Mouse (Mus musculus) C2C12 (cell line): ENCODE data around the gene Ndufa7. TPM values are rescaled to one million over a fixed set of nuclear protein-coding genes. Genes with fewer than 3 reads are reported as not detected.

Source experiments
- H3K27me3 ChIP-seq: one replicate; pipeline ENCODE4 v1.6.1; 2011; ENCODE audit not compliant: control insufficient read depth, insufficient read depth, insufficient read length
- H3K36me3 ChIP-seq: one replicate; pipeline ENCODE4 v1.6.1; 2011; ENCODE audit not compliant: control insufficient read depth, insufficient read depth
- H3K4me3 ChIP-seq: one replicate; pipeline ENCODE4 v1.5.1; 2011; ENCODE audit warnings: mild to moderate bottlenecking, control low read depth; ENCODE audit not compliant: poor library complexity, insufficient read depth, severe bottlenecking
- H3K79me2 ChIP-seq: one replicate; pipeline ENCODE4 v1.6.1; 2011; ENCODE audit not compliant: control insufficient read depth, insufficient read depth
- H3K79me3 ChIP-seq: one replicate; pipeline ENCODE4 v1.6.1; 2011; ENCODE audit warnings: low read depth, control low read depth
- H3ac ChIP-seq: one replicate; pipeline ENCODE3; 2011; ENCODE audit warnings: low read depth; ENCODE audit not compliant: control insufficient read depth, insufficient read length
- CEBPB ChIP-seq: IDR thresholded peaks from one replicate; pipeline ENCODE4 v1.6.1; 2011; ENCODE audit warnings: low read depth, mild to moderate bottlenecking, control low read depth, moderate library complexity
- CTCF ChIP-seq: IDR thresholded peaks from one replicate; pipeline ENCODE4 v1.5.1; 2011; ENCODE audit not compliant: control insufficient read depth, insufficient read depth, insufficient read length
- FOSL1 ChIP-seq: IDR thresholded peaks from one replicate; pipeline ENCODE4 v1.8.0; 2011; ENCODE audit warnings: mild to moderate bottlenecking, low read length; ENCODE audit not compliant: poor library complexity, insufficient read depth, severe bottlenecking
- MAX ChIP-seq: IDR thresholded peaks from one replicate; pipeline ENCODE4 v1.6.1; 2011; ENCODE audit warnings: mild to moderate bottlenecking, control low read depth
- MYOD1 ChIP-seq: IDR thresholded peaks from one replicate; pipeline ENCODE4 v1.6.1; 2011; ENCODE audit warnings: low read depth; ENCODE audit not compliant: control insufficient read depth, insufficient read length
- MYOG ChIP-seq: IDR thresholded peaks from one replicate; pipeline ENCODE4 v1.6.1; 2011; ENCODE audit not compliant: control insufficient read depth, insufficient read length; ENCODE audit errors: extremely low read depth
- USF1 ChIP-seq: IDR thresholded peaks from one replicate; pipeline ENCODE4 v1.6.1; 2011; ENCODE audit warnings: low read depth, mild to moderate bottlenecking, control low read depth, moderate library complexity
- long read RNA-seq, 2 experiments: library from polyadenylated mRNA; unstranded; transcript quantifications; one replicate each; pipeline ENCODE4 v2.0.0; 2019 to 2020
- polyA plus RNA-seq: library from polyadenylated mRNA; unstranded; fragments of >200 nt; fragmentation: generic; extraction: Trizol; gene quantifications from one replicate; pipeline ENCODE4 v1.2.1, GENCODE M21; 2012; ENCODE audit warnings: missing spikeins

The Ndufa7 gene
- polyA plus RNA-seq: 493 TPM
- long read RNA-seq, experiment 1, transcript Ndufa7-201 (4 exons, 528 nt): major isoform, 221 of 254 reads
- long read RNA-seq, experiment 1, transcript Ndufa7-202 (3 exons, 438 nt): minor isoform, 23 of 254 reads
- long read RNA-seq, experiment 1, partial matches to known transcripts: 0 of 254 reads
- long read RNA-seq, experiment 1, other reads (novel, unspliced or antisense): 6 of 254 reads
- long read RNA-seq, experiment 2, transcript Ndufa7-201 (4 exons, 528 nt): major isoform, 19 of 22 reads
- long read RNA-seq, experiment 2, partial matches to known transcripts: 0 of 22 reads
- long read RNA-seq, experiment 2, other reads (novel, unspliced or antisense): 0 of 22 reads

DNA sequence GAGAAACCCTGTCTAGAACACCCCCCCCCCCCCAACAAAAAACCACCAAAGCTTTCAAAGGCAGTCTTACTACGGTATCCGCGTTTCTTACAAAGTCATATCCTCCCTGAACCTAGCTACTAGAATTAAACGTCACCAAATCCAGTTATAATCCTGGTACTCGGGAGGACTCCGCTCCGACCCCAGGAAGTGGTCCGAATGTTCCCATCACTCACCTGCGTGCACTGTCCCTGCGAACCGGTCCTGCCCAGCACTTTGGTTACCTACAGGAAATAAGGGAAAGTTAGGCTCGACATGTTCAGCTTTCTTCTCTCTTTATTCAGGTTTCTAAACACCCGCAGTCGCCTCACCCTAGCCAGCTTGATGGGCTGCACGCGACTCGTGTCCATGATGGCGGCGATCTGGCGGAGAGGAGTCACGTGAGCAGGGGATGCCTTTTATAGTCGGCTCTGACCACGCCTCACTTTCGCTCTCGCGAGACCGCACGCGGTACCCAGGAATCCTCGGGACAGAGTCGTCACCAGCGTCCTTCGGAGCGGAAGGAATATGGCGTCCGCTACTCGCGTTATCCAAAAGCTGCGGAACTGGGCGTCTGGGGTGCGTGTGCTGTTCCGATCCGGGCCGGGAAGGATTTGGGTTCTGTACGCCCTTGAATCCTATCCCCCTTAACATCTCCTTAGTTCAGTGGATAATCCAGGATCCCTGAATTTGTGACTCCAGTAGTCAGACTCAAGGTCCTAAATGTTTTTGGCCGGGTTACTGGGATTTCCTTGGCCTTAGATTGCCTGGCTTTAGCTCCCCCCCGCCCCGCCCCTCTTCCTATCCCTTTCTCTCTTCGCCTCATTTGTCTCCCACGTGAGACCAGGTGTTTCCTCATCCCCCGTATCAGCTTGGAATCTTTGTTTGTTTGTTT is at the start of gene Ndufa7, which contains the start of gene Rps28:
Ndufa7 (plus strand) TSS at position 489 of the 913 bp plus-strand sequence.
Rps28 (minus strand) TSS at position 479 of the 913 bp plus-strand sequence.
- H3K36me3 ChIP-seq: peaks cover 48% of the 10 kb centered on the region

DNA sequence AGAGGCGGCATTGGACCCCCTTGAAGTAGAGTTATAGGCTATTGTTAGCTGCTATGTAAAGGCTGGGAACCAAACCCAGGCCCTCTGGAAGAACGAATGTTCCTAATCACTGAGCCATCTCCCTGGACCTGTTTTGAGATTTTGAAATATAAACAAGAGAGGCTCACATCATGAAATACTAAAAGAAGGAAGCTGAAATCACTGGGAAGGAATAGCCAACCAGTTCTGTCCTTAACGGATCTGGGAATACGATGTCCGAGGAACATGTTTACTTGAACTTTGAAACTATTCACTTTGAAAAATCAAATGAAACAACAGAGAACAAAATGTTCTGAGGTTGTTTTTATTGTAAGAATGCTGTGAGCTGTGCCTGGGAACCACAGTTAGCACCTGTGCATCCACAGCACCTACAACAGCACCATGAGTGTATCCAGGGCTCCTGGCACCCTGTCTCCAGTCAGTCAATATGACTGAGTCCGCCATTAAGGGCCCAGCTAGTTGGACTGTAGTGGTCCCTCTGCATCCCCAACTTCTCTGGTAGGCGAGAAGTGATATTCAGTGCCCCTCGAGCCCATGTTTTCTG is 49.7 kb upstream of the Ndufa7 start:
- no peak overlapping the region for H3K4me3 ChIP-seq
- peaks cover 10% of the 10 kb centered on the region for H3K79me3 ChIP-seq
- TF ChIP-seq MAX (no peak), MYOG (no peak), CTCF (no peak), CEBPB (no peak), FOSL1 (no peak), MYOD1 (no peak), USF1 (no peak)
- H3K27me3 ChIP-seq: no peaks in the 10 kb centered on the region
- H3K79me2 ChIP-seq: peaks cover 29% of the 10 kb centered on the region
- H3K36me3 ChIP-seq: peaks cover 48% of the 10 kb centered on the region
- H3ac ChIP-seq: no peak overlapping the region

More for the DNA sequence above, at the start of gene Ndufa7, which contains the start of gene Rps28:
- Histone ChIP-seq H3K4me3 (peak within 1 kb of the TSS; percentile 89), H3ac (peak within 1 kb of the TSS; percentile 86), H3K27me3 (no peaks in the 10 kb centered on the region), H3K79me3 (peaks cover 50% of the 10 kb centered on the region), H3K79me2 (peaks cover 85% of the 10 kb centered on the region)
- TF ChIP-seq MYOD1 (no peak), CTCF (no peak), USF1 (peak; percentile 99), MYOG (no peak), CEBPB (no peak), FOSL1 (no peak), MAX (peak; percentile 92)

DNA sequence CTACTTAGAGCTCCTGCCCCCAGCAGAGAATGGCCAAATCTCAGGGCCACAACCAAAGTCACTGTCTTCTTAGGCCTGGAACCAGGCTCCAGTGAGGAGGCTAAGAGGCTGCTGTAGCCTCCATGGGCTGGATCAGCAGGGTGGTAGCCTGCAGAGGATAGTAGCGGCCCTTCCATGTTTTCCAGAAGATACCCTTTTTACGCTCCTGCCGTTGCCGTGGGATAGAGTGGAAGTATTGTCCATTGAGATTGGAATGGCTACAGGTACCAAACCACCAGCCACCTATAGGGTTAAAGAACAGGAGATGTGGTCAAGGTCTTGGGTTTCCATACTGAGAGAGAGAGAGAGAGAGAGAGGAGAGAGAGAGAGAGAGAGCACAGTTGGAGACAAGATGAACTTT is 49.1 kb upstream of the Ndufa7 start:
- TF ChIP-seq CTCF: no peak
- no peaks in the 10 kb centered on the region for H3K27me3 ChIP-seq
- peaks cover 48% of the 10 kb centered on the region for H3K36me3 ChIP-seq
- H3K79me3 ChIP-seq: peaks cover 13% of the 10 kb centered on the region
- peaks cover 36% of the 10 kb centered on the region for H3K79me2 ChIP-seq
- no peak overlapping the region for H3ac ChIP-seq
- no peak overlapping the region for H3K4me3 ChIP-seq

DNA sequence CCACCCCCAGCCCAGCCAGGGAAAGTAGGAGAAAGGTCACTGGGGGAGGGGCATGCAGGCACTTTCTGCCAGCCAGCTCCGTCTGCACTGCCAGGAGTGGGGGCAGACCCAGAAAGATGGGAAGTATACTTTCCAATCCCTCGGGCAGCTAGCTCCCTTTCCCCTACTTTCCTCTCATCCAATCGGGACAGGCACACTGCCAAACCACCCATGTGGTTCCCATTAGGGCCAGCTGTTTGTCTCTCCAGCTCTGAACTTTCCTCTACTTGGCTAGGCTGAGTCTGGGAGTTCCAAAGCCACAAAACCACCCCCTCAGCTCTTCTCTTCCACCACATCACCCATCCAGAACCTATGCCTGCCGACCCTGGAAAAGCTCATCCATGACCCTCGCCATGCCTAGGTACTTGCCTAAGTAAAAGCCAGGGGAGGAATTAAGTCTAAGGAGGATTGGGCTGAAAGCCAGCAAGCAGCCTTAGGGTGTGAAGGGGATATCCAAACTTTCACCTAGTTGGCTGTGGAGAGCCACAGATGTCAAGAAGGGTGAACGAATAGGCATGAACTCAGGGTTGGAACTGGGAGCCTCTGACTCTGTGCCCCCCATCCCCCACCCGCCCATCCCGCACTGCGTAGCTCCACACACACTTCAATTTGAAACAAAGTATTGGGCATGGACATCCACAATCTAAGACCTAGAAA is 45.0 kb upstream of the Ndufa7 start:
- TF ChIP-seq MYOD1: peak; percentile 83
- peak; percentile 52 for TF ChIP-seq MAX
- TF ChIP-seq CTCF: no peak
- H3K79me3 ChIP-seq: peaks cover 15% of the 10 kb centered on the region
- no peaks in the 10 kb centered on the region for H3K27me3 ChIP-seq
- peak overlapping the region; percentile 48 for H3ac ChIP-seq
- H3K4me3 ChIP-seq: peak overlapping the region; percentile 51
- peaks cover 45% of the 10 kb centered on the region for H3K36me3 ChIP-seq
- H3K79me2 ChIP-seq: peaks cover 51% of the 10 kb centered on the region

DNA sequence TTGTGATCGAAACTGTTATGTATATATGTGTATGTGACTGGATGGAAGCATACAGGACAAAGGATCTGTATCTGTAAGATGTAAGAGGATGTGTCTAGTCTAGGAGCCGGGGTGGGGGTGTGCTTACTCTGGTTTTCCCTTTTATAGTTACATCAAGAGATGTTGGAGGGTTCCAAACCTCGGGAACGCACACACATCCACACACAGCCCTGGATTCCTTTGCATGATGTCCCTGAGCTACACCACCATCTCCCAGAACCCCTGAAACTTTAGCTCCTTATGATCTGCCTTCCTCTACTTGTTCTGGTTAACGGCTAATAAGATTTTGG is 44.4 kb upstream of the Ndufa7 start:
- Histone ChIP-seq H3K79me2 (peaks cover 51% of the 10 kb centered on the region), H3K27me3 (no peaks in the 10 kb centered on the region), H3ac (peak overlapping the region; percentile 33), H3K36me3 (peaks cover 40% of the 10 kb centered on the region), H3K4me3 (peak overlapping the region; percentile 51), H3K79me3 (peaks cover 15% of the 10 kb centered on the region)
- TF ChIP-seq MYOG: no peak
- TF ChIP-seq CEBPB: no peak
- no peak for TF ChIP-seq CTCF
- no peak for TF ChIP-seq MAX
- no peak for TF ChIP-seq MYOD1
- TF ChIP-seq USF1: no peak
- no peak for TF ChIP-seq FOSL1
